Mouse (Mus musculus) MEL (cell line): ENCODE results near the gene Mcrip1. TPM values are rescaled to one million over a fixed set of nuclear protein-coding genes. Genes with fewer than 3 reads are reported as not detected.

Experiments used
- DNase-seq: peaks from one replicate; pipeline ENCODE4 v3.0.0; 2011; ENCODE audit warnings: low read depth, low spot score
- H3K27ac ChIP-seq: 2 replicates; pipeline ENCODE4 v1.5.1; 2012; ENCODE audit warnings: low read depth, mild to moderate bottlenecking, control low read depth, low read length, moderate library complexity; ENCODE audit not compliant: control insufficient read depth
- H3K27me3 ChIP-seq, 2 experiments: fragments of 150-350 bp in 1 of 2; sonication (generic) in 1 of 2; 2 replicates each; pipeline ENCODE4 v1.6.1; 2012; ENCODE audit warnings: low read length in 2 of 2, mild to moderate bottlenecking in 2 of 2, improper control_type of control experiment in 1 of 2, moderate library complexity in 1 of 2; ENCODE audit not compliant: insufficient read depth in 2 of 2, control insufficient read depth in 1 of 2
- H3K36me3 ChIP-seq, 2 experiments: 2 replicates each; pipeline ENCODE4 v1.6.1; 2012 to 2014; ENCODE audit warnings: low read length in 2 of 2, improper control_type of control experiment in 1 of 2, inconsistent platforms in 1 of 2, mild to moderate bottlenecking in 1 of 2; ENCODE audit not compliant: insufficient read depth in 2 of 2, control insufficient read depth in 1 of 2
- H3K4me1 ChIP-seq, 2 experiments: fragments of 150-350 bp in 1 of 2; sonication (generic) in 1 of 2; 2 replicates each; pipeline ENCODE4 v1.6.1; 2012; ENCODE audit warnings: low read length in 2 of 2, improper control_type of control experiment in 1 of 2, mild to moderate bottlenecking in 1 of 2; ENCODE audit not compliant: insufficient read depth in 2 of 2, control insufficient read depth in 1 of 2
- H3K4me3 ChIP-seq, 2 experiments: fragments of 150-350 bp in 1 of 2; sonication (generic) in 1 of 2; 2 replicates each; pipeline ENCODE4 v1.5.1; 2012; ENCODE audit warnings: low read depth in 2 of 2, low read length in 2 of 2, mild to moderate bottlenecking in 2 of 2, moderate library complexity in 2 of 2, control low read depth in 1 of 2, improper control_type of control experiment in 1 of 2; ENCODE audit not compliant: control insufficient read depth in 1 of 2, insufficient read depth in 1 of 2
- H3K79me2 ChIP-seq: 2 replicates; pipeline ENCODE4 v1.6.1; 2012; ENCODE audit warnings: mild to moderate bottlenecking, low read length, moderate library complexity; ENCODE audit not compliant: control insufficient read depth, poor library complexity, insufficient read depth
- H3K9ac ChIP-seq: 2 replicates; pipeline ENCODE4 v1.6.1; 2012; ENCODE audit warnings: low read depth, mild to moderate bottlenecking, control low read depth, low read length, moderate library complexity; ENCODE audit not compliant: control insufficient read depth, poor library complexity, severe bottlenecking
- H3K9me3 ChIP-seq: fragments of 150-350 bp; sonication (generic); replicated peaks from 2 replicates; pipeline ENCODE4 v1.6.1; 2012; ENCODE audit warnings: mild to moderate bottlenecking, low read length, improper control_type of control experiment, moderate library complexity; ENCODE audit not compliant: insufficient read depth
- CHD2 ChIP-seq: IDR thresholded peaks from 2 replicates; pipeline ENCODE4 v1.6.1; 2011; ENCODE audit warnings: low read length, improper control_type of control experiment
- CTCF ChIP-seq, 3 experiments: IDR thresholded peaks in 2 of 3; conservative IDR thresholded peaks in 1 of 3; 2 replicates each; pipeline ENCODE4 v1.5.1; 2011 to 2012; ENCODE audit warnings: low read length in 3 of 3, low read depth in 2 of 3, mild to moderate bottlenecking in 2 of 3, improper control_type of control experiment in 1 of 3, inconsistent platforms in 1 of 3, mixed read lengths in 1 of 3, moderate library complexity in 1 of 3; ENCODE audit not compliant: control insufficient read depth in 1 of 3, insufficient read depth in 1 of 3, poor library complexity in 1 of 3, severe bottlenecking in 1 of 3
- E2F4 ChIP-seq: IDR thresholded peaks from 2 replicates; pipeline ENCODE4 v1.6.1; 2011; ENCODE audit warnings: low read depth, low read length, improper control_type of control experiment, borderline replicate concordance
- GABPA ChIP-seq: IDR thresholded peaks from 2 replicates; pipeline ENCODE4 v1.6.1; 2012; ENCODE audit warnings: low read depth, mild to moderate bottlenecking, inconsistent platforms, low read length, improper control_type of control experiment, moderate library complexity
- MEF2A ChIP-seq: IDR thresholded peaks from 2 replicates; pipeline ENCODE4 v1.6.1; 2014; ENCODE audit warnings: low read depth, mild to moderate bottlenecking, inconsistent platforms, low read length, improper control_type of control experiment; ENCODE audit not compliant: poor library complexity, insufficient replicate concordance, severe bottlenecking; ENCODE audit errors: extremely low read depth
- MXI1 ChIP-seq: IDR thresholded peaks from 2 replicates; pipeline ENCODE4 v1.6.1; 2011; ENCODE audit warnings: mild to moderate bottlenecking, low read depth, low read length, improper control_type of control experiment
- POLR2AphosphoS5 ChIP-seq: IDR thresholded peaks from 2 replicates; pipeline ENCODE4 v1.6.1; 2012; ENCODE audit warnings: low read depth, borderline replicate concordance, mild to moderate bottlenecking, inconsistent platforms, low read length, moderate library complexity, mixed read lengths
- USF1 ChIP-seq: IDR thresholded peaks from 2 replicates; pipeline ENCODE4 v1.6.1; 2014; ENCODE audit warnings: low read depth, mild to moderate bottlenecking, inconsistent platforms, low read length, improper control_type of control experiment, moderate library complexity
- ZC3H11A ChIP-seq: IDR thresholded peaks from 2 replicates; pipeline ENCODE4 v1.6.1; 2012; ENCODE audit warnings: low read depth, mild to moderate bottlenecking, inconsistent platforms, low read length, improper control_type of control experiment
- polyA plus RNA-seq, 2 experiments: library from polyadenylated mRNA; stranded (reverse) in 1 of 2; unstranded in 1 of 2; fragments of >175 nt in 1 of 2; fragments of >200 nt in 1 of 2; gene quantifications; 2 replicates each; pipeline versions ENCODE4 v1.2.1 to v1.2.4; 2012; ENCODE audit warnings: low replicate concordance in 2 of 2, low read depth in 1 of 2; ENCODE audit not compliant: insufficient read length in 2 of 2, insufficient read depth in 1 of 2, missing spikeins in 1 of 2
- total RNA-seq: library from RNA; depleted of rRNA; stranded (reverse); fragments of 300-350 nt; gene quantifications from 2 replicates; pipeline ENCODE4 v1.2.3, GENCODE M21; 2012

Mcrip1 gene
- total and polyA plus RNA-seq, 3 experiments: 36.6 to 83.5 TPM; not detected in 1

GRCm38 (mm10) chr11:120550810-120551440 is 1.4 kb upstream of the Mcrip1 start, which contains the start of gene Ppp1r27:
TSS of gene Ppp1r27 (minus strand) at chr11:120551132.
- H3K79me2 ChIP-seq: peaks cover 14% of the 10 kb centered on the region
- no peak for DNase-seq
- H3K9me3 ChIP-seq: no peaks in the 10 kb centered on the region
- peak within 1 kb of the TSS; percentile 59 to 81 for H3K4me3 ChIP-seq
- H3K27me3 ChIP-seq: no peaks in the 10 kb centered on the region
- TF ChIP-seq CHD2: no peak
- no peak for TF ChIP-seq GABPA
- no peak for TF ChIP-seq POLR2AphosphoS5
- TF ChIP-seq MEF2A: no peak
- peaks cover 7 to 19% of the 10 kb centered on the region in 2 experiments for H3K4me1 ChIP-seq
- H3K27ac ChIP-seq: peak within 1 kb of the TSS; percentile 64
- H3K9ac ChIP-seq: peak within 1 kb of the TSS; percentile 94
- H3K36me3 ChIP-seq: peaks cover 0 to 8% of the 10 kb centered on the region in 2 experiments; a peak in 2 of 4 replicates

- DNase-seq: no peak
- Histone ChIP-seq H3K4me3 (peak overlapping the region; percentile 59 to 81), H3K27me3 (no peaks in the 10 kb centered on the region), H3K9ac (peak overlapping the region; percentile 94), H3K36me3 (peaks cover 0 to 8% of the 10 kb centered on the region in 2 experiments; a peak in 2 of 4 replicates), H3K79me2 (peaks cover 14% of the 10 kb centered on the region), H3K27ac (peak overlapping the region; percentile 64), H3K4me1 (peaks cover 7 to 19% of the 10 kb centered on the region in 2 experiments), H3K9me3 (no peaks in the 10 kb centered on the region)
- no peak for TF ChIP-seq CTCF (IDR thresholded peaks at IDR 0.05 in 2 of 3, conservative IDR thresholded peaks at IDR 0.05 in 1 of 3; ENCODE audit: control insufficient read depth in 1 of 3, insufficient read depth in 1 of 3, low read depth in 2 of 3, low read length in 3 of 3, poor library complexity in 1 of 3, severe bottlenecking in 1 of 3)
- TF ChIP-seq USF1: no peak
- TF ChIP-seq E2F4: no peak
- no peak for TF ChIP-seq MEF2A
Measured at GRCm38 (mm10) chr11:120549986-120550809, 671 bp upstream of the Mcrip1 start.

- no peaks in the 10 kb centered on the region for H3K9me3 ChIP-seq
- peak overlapping the region; percentile 63 for H3K27ac ChIP-seq
- no peaks in the 10 kb centered on the region for H3K27me3 ChIP-seq
- peaks cover 14% of the 10 kb centered on the region for H3K79me2 ChIP-seq
- peaks cover 0 to 8% of the 10 kb centered on the region in 2 experiments; a peak in 3 of 4 replicates for H3K36me3 ChIP-seq
- TF ChIP-seq E2F4 (0 out of 2 replicates have a peak, but pooled peaks have one; percentile 35), ZC3H11A (no peak), MXI1 (peak; percentile 12; the same call in 1 of the 2 replicates)
- DNase-seq: no peak
- peak overlapping the region; percentile 96 for H3K9ac ChIP-seq
- peak overlapping the region; percentile 75 to 97 for H3K4me3 ChIP-seq
- peaks cover 7 to 19% of the 10 kb centered on the region in 2 experiments for H3K4me1 ChIP-seq
Measured at GRCm38 (mm10) chr11:120548786-120549167, 750 bp downstream of the Mcrip1 start.
